Mouse (Mus musculus) embryo, embryonic 10.5 days (tissue): ENCODE data around the gene Adck1.
"Not testable (repeated sequence)": the region's sequence is repeated elsewhere in the genome, so short reads cannot be mapped to it uniquely, and the experiment has no call there.

ENCODE experiments used
- DNase-seq: peaks from one replicate; pipeline ENCODE4 v3.0.0-alpha.2; 2015; ENCODE audit warnings: low spot score

The Adck1 gene

GRCm38 (mm10) chr12:88360441-88361119 is at the start of gene Adck1:
TSS of gene Adck1 (plus strand) at chr12:88360554.
- DNase-seq: peak; percentile 94

GRCm38 (mm10) chr12:88314556-88314955 is 45.8 kb upstream of the Adck1 start:
- DNase-seq: no peak

GRCm38 (mm10) chr12:88323926-88324325 is 36.4 kb upstream of the Adck1 start, which contains the start of gene Gm5039:
TSS of gene Gm5039 (minus strand) at chr12:88324026.
- not testable (repeated sequence) for DNase-seq

- DNase-seq: not testable (repeated sequence)
These were observed 23.5 kb upstream of the Adck1 start for GRCm38 (mm10) chr12:88336662-88337413.

GRCm38 (mm10) chr12:88341286-88341685 is 19.1 kb upstream of the Adck1 start:
- not testable (repeated sequence) for DNase-seq

- peak; percentile 30 for DNase-seq
These were observed 6.1 kb upstream of the Adck1 start for GRCm38 (mm10) chr12:88354182-88354702.

GRCm38 (mm10) chr12:88361120-88361445 is 729 bp downstream of the Adck1 start:
- peak; percentile 3 for DNase-seq

GRCm38 (mm10) chr12:88367673-88368072 is 7.3 kb downstream of the Adck1 start:
- DNase-seq: no peak

- DNase-seq: no peak
These were observed 8.3 kb downstream of the Adck1 start for GRCm38 (mm10) chr12:88368618-88369017.

GRCm38 (mm10) chr12:88369690-88370089 is 9.3 kb downstream of the Adck1 start:
- DNase-seq: not testable (repeated sequence)

- not testable (repeated sequence) for DNase-seq
These were observed 10.0 kb downstream of the Adck1 start for GRCm38 (mm10) chr12:88370321-88370720.

GRCm38 (mm10) chr12:88372018-88372417 is 11.7 kb downstream of the Adck1 start:
- no peak for DNase-seq

- DNase-seq: peak; percentile 60
These were observed 16.5 kb downstream of the Adck1 start for GRCm38 (mm10) chr12:88376820-88377219.

- no peak for DNase-seq
These were observed 17.9 kb downstream of the Adck1 start for GRCm38 (mm10) chr12:88378256-88378655.

- no peak for DNase-seq
These were observed 28.5 kb downstream of the Adck1 start for GRCm38 (mm10) chr12:88388832-88389231.

- DNase-seq: no peak
These were observed 38.3 kb downstream of the Adck1 start for GRCm38 (mm10) chr12:88398658-88399057.

GRCm38 (mm10) chr12:88403541-88403940 is 43.2 kb downstream of the Adck1 start:
- DNase-seq: no peak

GRCm38 (mm10) chr12:88405113-88405512 is 44.8 kb downstream of the Adck1 start:
- DNase-seq: peak; percentile 81

- DNase-seq: peak; percentile 9
These were observed 47.6 kb downstream of the Adck1 start for GRCm38 (mm10) chr12:88407996-88408322.

GRCm38 (mm10) chr12:88408323-88409047 is 48.1 kb downstream of the Adck1 start:
- DNase-seq: peak; percentile 60

- no peak for DNase-seq
These were observed 52.9 kb downstream of the Adck1 start for GRCm38 (mm10) chr12:88413239-88413638.

- no peak for DNase-seq
These were observed 59.7 kb downstream of the Adck1 start for GRCm38 (mm10) chr12:88419912-88420621.
